Mouse (Mus musculus): ENCODE data around the gene 9430015G10Rik.

DNA sequence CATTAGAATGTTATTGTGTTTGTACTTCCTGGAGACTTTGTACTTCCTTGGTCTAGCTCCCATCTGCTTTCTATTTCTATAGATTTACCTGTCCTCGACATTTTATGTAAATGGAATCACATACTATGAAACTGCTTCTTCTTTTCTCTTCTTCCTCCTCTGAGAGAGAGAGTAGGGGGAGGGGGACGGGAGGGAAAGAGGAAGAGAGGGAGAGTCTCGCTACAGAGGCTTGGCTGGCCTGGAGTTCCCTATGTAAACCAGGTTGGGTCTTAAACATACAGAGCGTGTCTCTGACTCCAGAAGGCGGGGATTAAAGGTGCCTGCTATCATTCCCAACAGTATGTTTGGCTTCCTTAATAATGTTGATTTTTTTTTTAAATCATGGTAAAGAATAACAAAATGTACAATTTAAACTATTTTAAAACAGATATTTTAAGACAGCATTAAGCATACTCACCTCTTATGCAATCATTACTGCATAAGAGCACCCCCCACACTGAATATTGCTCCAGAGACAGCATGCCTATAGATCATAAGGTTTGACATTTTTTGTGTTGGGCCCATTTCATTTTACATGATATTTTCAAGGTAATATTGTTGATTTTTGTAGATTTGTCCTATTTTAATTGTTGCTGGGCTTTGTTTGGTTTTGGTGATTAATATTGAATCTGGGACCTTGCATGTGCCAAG is 22.2 kb upstream of the 9430015G10Rik start:
- TF ChIP-seq CTCF (IDR thresholded peaks at IDR 0.05; ENCODE audit: control insufficient read depth, insufficient read depth, insufficient read length) (no peak), MAX (IDR thresholded peaks at IDR 0.05) (no peak), FOSL1 (IDR thresholded peaks at IDR 0.05; ENCODE audit: insufficient read depth, low read length, poor library complexity, severe bottlenecking) (no peak), MYOD1 (IDR thresholded peaks at IDR 0.05; ENCODE audit: control insufficient read depth, insufficient read length, low read depth) (no peak), MYOG (IDR thresholded peaks at IDR 0.05; ENCODE audit: control insufficient read depth, extremely low read depth, insufficient read length) (no peak), USF1 (IDR thresholded peaks at IDR 0.05; ENCODE audit: low read depth) (no peak), CEBPB (IDR thresholded peaks at IDR 0.05; ENCODE audit: low read depth) (no peak)
